Mouse (Mus musculus): ENCODE measurements around the gene Rbm47. TPM values are rescaled to one million over a fixed set of nuclear protein-coding genes. Genes with fewer than 3 reads are reported as not detected.

The Rbm47 gene
- polyA plus RNA-seq, 1 experiment from 2014 or later = 0.75 TPM

DNA sequence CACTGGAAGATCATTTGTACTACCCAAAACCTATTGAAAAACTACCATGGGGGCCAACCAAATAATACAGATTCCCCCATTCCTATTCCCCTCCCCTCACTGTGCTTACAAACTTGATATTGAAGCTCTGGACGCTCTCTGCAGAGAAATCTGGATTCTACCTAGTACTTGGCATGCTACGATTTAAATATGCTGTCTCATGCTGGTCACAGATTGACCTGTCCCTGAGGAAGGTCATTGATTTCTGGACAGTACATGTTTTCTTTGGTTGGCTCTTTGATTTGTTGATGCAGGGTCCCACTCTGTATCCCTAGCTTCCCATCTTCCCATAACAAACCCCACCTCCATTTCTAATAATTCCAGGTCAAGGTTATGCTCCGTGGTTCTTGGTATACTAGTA lies 88.4 kb downstream of the Rbm47 start:
- no peaks in the 10 kb centered on the region for H3K9me3 ChIP-seq (ENCODE audit: control insufficient read depth, low read length)
- no peak overlapping the region for H3K4me2 ChIP-seq (ENCODE audit: low read depth, severe bottlenecking)
- ATAC-seq (ENCODE audit: insufficient number of reproducible peaks, low FRiP score, low TSS enrichment, low read depth) (no peak), DNase-seq (ENCODE audit: low spot score) (no peak)
- H3K27me3 ChIP-seq (ENCODE audit: control insufficient read depth, insufficient read depth, low read length) = no peaks in the 10 kb centered on the region
- H3K36me3 ChIP-seq (ENCODE audit: control insufficient read depth, insufficient read depth, low read length) = no peaks in the 10 kb centered on the region; the same call in 1 of the 2 replicates
- no peak overlapping the region for H3K27ac ChIP-seq (replicated peaks; ENCODE audit: low read depth, low read length)
- 95% methylated on average over 3 of the region's 3 CpGs for WGBS
- H3K9ac ChIP-seq (ENCODE audit: low read length) = no peak overlapping the region
- no peaks in the 10 kb centered on the region for H3K4me1 ChIP-seq (ENCODE audit: control insufficient read depth, insufficient read depth, low read length)
- no peak overlapping the region for H3K4me3 ChIP-seq (ENCODE audit: low read depth, low read length)

DNA sequence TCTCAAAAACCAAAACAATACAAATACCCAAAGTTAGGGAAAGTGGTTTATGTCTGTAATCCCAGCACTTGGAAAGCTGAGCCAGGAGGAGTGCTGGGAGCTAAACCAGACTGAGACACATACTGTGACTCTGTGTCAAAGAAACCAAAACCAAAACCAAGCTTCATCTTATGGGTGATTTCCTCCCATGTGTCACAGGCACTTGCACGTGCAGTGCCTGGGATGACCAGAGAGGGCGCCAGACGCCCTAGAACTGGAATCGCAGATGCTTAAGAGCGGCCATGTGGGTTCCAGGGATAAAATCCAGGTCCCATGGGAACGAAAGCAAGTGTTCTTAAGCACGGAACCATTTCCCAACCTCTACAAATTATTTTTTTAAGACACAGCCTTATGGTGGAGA lies 89.6 kb downstream of the Rbm47 start:
- Histone ChIP-seq H3K9me3 (ENCODE audit: control insufficient read depth, low read length) (no peaks in the 10 kb centered on the region), H3K4me2 (ENCODE audit: low read depth, severe bottlenecking) (no peak overlapping the region), H3K27ac (replicated peaks; ENCODE audit: low read depth, low read length) (no peak overlapping the region), H3K4me3 (ENCODE audit: low read depth, low read length) (no peak overlapping the region), H3K4me1 (ENCODE audit: control insufficient read depth, insufficient read depth, low read length) (no peaks in the 10 kb centered on the region), H3K27me3 (ENCODE audit: control insufficient read depth, insufficient read depth, low read length) (no peaks in the 10 kb centered on the region), H3K9ac (ENCODE audit: low read length) (no peak overlapping the region), H3K36me3 (ENCODE audit: control insufficient read depth, insufficient read depth, low read length) (no peaks in the 10 kb centered on the region)
- WGBS = 41% methylated on average over 7 of the region's 7 CpGs
- ATAC-seq (ENCODE audit: insufficient number of reproducible peaks, low FRiP score, low TSS enrichment, low read depth) = no peak
- peak; percentile 75 for DNase-seq (ENCODE audit: low spot score)

DNA sequence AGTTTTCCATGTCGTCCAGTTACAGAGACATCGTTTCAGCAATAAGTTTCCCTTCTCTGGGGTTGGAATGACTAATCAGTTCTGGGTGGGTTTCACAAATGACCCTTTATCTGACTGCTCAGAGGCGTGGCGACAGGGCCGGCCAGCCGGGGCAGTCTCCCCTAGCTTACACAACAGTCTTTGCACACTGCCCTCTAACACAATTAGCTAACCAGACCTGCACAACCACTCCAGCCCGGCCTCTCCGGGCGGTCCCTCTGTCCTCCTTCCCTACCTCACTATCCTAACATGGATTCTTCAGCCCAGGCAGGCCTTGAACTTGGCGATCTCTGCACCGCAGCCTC lies 90.7 kb downstream of the Rbm47 start:
- no peaks in the 10 kb centered on the region for H3K9me3 ChIP-seq (ENCODE audit: control insufficient read depth, low read length)
- H3K4me1 ChIP-seq (ENCODE audit: control insufficient read depth, insufficient read depth, low read length) = no peaks in the 10 kb centered on the region
- no peak overlapping the region for H3K4me3 ChIP-seq (ENCODE audit: low read depth, low read length)
- H3K27me3 ChIP-seq (ENCODE audit: control insufficient read depth, insufficient read depth, low read length) = no peaks in the 10 kb centered on the region
- H3K9ac ChIP-seq (ENCODE audit: low read length) = no peak overlapping the region
- 76% methylated on average over 11 of the region's 11 CpGs for WGBS
- ATAC-seq (ENCODE audit: insufficient number of reproducible peaks, low FRiP score, low TSS enrichment, low read depth) (no peak), DNase-seq (ENCODE audit: low spot score) (no peak)
- H3K27ac ChIP-seq (replicated peaks; ENCODE audit: low read depth, low read length) = no peak overlapping the region
- H3K36me3 ChIP-seq (ENCODE audit: control insufficient read depth, insufficient read depth, low read length) = no peaks in the 10 kb centered on the region
- no peak overlapping the region for H3K4me2 ChIP-seq (ENCODE audit: low read depth, severe bottlenecking)

DNA sequence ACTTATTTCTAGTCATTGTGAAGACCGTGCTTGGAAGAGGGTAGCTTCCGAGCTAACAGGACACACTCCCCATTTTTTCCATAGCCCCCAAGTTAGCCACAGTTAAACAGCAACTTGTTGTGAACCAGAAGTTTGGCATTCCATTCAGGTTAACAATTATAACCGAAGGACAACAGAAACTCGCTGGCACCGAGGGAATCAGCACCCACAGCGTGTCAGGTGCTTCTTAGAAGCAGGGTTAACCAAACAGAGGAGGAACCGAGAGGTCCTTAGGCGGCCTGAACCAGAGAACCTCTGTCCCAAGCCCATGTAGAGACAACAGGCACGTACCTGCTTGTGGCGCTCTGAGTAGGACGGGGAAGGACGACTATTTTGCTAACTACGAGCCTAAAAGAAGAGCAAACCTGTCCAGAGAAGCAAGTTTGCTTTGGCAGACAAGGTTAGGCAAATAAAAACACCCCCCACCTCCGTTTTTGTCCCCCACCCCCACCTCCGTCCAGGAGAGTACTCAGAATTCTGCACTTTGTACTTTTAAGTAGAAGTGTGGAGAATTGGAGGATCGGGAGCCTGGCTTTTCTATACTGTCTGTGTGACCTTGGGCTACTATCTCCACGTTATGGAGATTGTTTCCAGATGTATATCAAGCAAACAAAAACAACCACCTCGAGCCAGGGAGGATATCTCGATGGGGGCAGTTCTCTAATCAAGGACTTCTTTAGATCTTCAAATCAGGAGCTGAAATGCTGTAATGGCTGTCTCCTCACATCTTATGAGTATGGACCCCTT lies 91.3 kb downstream of the Rbm47 start:
- H3K27me3 ChIP-seq (ENCODE audit: control insufficient read depth, insufficient read depth, low read length) = no peaks in the 10 kb centered on the region
- H3K4me3 ChIP-seq (ENCODE audit: low read depth, low read length) = no peak overlapping the region
- H3K9ac ChIP-seq (ENCODE audit: low read length) = no peak overlapping the region
- DNase-seq (ENCODE audit: low spot score) (no peak), ATAC-seq (ENCODE audit: insufficient number of reproducible peaks, low FRiP score, low TSS enrichment, low read depth) (no peak)
- H3K4me2 ChIP-seq (ENCODE audit: low read depth, severe bottlenecking) = no peak overlapping the region
- whole genome bisulfite sequencing = 66% methylated on average over 19 of the region's 19 CpGs
- H3K4me1 ChIP-seq (ENCODE audit: control insufficient read depth, insufficient read depth, low read length) = no peaks in the 10 kb centered on the region
- H3K9me3 ChIP-seq (ENCODE audit: control insufficient read depth, low read length) = no peaks in the 10 kb centered on the region
- no peak overlapping the region for H3K27ac ChIP-seq (replicated peaks; ENCODE audit: low read depth, low read length)
- no peaks in the 10 kb centered on the region for H3K36me3 ChIP-seq (ENCODE audit: control insufficient read depth, insufficient read depth, low read length)

DNA sequence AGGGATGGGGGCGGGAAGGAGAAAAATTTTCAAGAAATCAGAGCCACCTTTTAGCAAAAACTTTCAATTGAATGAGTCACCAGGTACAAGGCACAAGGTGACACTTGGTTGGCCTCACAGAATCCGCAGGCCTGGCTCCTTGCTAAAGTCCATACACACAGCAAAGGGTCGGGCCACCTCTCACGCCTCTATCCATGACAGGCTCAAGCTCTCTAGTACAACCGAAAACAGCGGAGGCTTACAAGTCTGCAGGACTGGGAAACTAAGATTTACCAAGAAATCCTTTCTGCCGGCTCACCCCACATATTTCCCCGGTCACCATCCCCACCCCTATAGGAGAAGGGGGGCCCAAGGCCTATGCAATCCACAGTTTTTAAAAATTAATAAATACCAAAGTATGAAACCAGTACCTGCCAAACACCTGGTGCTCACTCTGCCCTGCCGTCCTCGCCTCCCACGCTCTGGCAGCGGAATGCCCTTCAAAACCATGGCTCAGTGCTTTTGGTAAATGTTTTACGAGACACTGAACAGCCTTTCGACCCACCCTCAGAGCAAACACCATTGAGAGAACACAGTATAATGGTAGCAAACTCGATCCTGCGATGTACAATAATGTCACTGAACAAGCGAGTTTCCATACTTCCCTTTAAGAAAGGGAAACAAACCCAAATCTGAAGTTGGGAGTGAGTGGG lies 92.2 kb downstream of the Rbm47 start:
- ATAC-seq (ENCODE audit: insufficient number of reproducible peaks, low FRiP score, low TSS enrichment, low read depth) (no peak), DNase-seq (ENCODE audit: low spot score) (no peak)
- 88% methylated on average over 17 of the region's 17 CpGs for WGBS
- Histone ChIP-seq H3K4me3 (ENCODE audit: low read depth, low read length) (no peak overlapping the region), H3K36me3 (ENCODE audit: control insufficient read depth, insufficient read depth, low read length) (no peaks in the 10 kb centered on the region), H3K9ac (ENCODE audit: low read length) (no peak overlapping the region), H3K27ac (replicated peaks; ENCODE audit: low read depth, low read length) (no peak overlapping the region), H3K4me1 (ENCODE audit: control insufficient read depth, insufficient read depth, low read length) (no peaks in the 10 kb centered on the region), H3K27me3 (ENCODE audit: control insufficient read depth, insufficient read depth, low read length) (no peaks in the 10 kb centered on the region), H3K4me2 (ENCODE audit: low read depth, severe bottlenecking) (no peak overlapping the region), H3K9me3 (ENCODE audit: control insufficient read depth, low read length) (no peaks in the 10 kb centered on the region)

DNA sequence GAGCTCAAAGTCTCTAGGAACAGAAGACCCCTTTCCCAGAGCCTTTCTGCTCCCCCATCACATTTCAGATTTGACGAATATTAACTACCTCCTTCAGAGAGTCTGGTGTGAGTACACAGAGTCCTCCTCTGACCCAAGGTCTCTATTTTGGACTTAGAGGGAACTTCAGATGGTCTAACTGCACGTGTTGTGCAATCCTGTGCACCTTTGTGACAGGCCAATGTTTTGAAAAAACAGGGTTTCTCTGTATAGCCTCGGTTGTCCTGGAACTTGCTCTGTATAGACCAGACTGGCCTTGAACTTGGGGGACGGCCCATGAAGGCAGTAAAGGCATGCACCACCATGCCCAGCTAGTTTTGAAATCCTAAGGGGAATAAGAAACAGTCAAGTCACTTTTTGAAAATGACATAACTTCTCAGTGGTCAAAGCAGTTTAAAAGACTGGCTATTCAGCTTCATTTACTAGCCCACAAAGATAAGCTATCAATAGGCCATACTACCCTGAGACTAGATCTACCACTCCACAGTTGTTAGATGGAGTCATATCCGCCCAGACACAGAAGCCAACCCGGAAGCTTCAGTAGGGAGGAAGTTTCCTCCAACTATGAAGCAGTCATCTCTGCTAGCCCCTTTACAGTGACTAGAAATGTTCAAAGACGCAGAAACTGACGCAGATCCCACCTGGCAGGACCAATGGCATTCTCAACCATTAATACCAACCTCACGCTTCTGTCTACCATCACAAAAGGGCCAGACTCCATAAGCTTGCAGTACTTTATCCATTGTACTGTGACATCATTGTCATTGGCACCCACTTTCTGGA lies 93.3 kb downstream of the Rbm47 start:
- DNase-seq (ENCODE audit: low spot score) = no peak
- WGBS = 91% methylated on average over 9 of the region's 9 CpGs
- Histone ChIP-seq H3K9ac (ENCODE audit: low read length) (no peak overlapping the region), H3K27ac (replicated peaks; ENCODE audit: low read depth, low read length) (no peak overlapping the region), H3K36me3 (ENCODE audit: control insufficient read depth, insufficient read depth, low read length) (no peaks in the 10 kb centered on the region), H3K9me3 (ENCODE audit: control insufficient read depth, low read length) (no peaks in the 10 kb centered on the region), H3K4me2 (ENCODE audit: low read depth, severe bottlenecking) (no peak overlapping the region), H3K4me1 (ENCODE audit: control insufficient read depth, insufficient read depth, low read length) (no peaks in the 10 kb centered on the region), H3K4me3 (ENCODE audit: low read depth, low read length) (no peak overlapping the region), H3K27me3 (ENCODE audit: control insufficient read depth, insufficient read depth, low read length) (no peaks in the 10 kb centered on the region)
- no peak for ATAC-seq (ENCODE audit: insufficient number of reproducible peaks, low FRiP score, low TSS enrichment, low read depth)

DNA sequence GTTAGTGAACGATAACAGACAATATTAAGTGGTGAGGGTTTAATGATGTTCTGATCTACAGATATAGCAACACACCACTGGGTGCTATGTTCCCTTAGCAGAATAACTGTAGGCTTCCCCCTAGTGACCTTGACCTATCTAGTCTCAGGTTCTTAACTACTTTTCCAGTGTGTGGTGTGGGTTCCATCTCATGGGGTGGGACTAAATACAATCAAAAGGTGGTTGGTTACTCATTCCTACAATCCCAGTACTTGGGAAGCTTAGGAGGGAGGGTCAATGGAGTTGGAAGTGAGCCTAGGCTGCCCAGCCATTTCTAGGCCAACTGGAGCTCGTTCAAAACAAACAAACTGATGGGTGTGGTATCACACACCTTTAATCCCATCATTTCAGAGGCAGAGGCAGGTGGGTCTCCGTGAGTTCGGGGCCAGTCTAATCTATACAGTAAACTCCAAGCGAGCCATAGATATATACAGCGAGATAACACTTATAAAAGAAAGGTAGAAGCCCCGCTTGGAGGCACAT lies 94.4 kb downstream of the Rbm47 start:
- Histone ChIP-seq H3K27ac (replicated peaks; ENCODE audit: low read depth, low read length) (no peak overlapping the region), H3K36me3 (ENCODE audit: control insufficient read depth, insufficient read depth, low read length) (no peaks in the 10 kb centered on the region), H3K4me1 (ENCODE audit: control insufficient read depth, insufficient read depth, low read length) (no peaks in the 10 kb centered on the region), H3K4me3 (ENCODE audit: low read depth, low read length) (no peak overlapping the region), H3K27me3 (ENCODE audit: control insufficient read depth, insufficient read depth, low read length) (no peaks in the 10 kb centered on the region), H3K4me2 (ENCODE audit: low read depth, severe bottlenecking) (no peak overlapping the region), H3K9ac (ENCODE audit: low read length) (no peak overlapping the region), H3K9me3 (ENCODE audit: control insufficient read depth, low read length) (no peaks in the 10 kb centered on the region)
- no peak for ATAC-seq (ENCODE audit: insufficient number of reproducible peaks, low FRiP score, low TSS enrichment, low read depth)
- WGBS = 90% methylated on average over 7 of the region's 7 CpGs
- DNase-seq (ENCODE audit: low spot score) = no peak

DNA sequence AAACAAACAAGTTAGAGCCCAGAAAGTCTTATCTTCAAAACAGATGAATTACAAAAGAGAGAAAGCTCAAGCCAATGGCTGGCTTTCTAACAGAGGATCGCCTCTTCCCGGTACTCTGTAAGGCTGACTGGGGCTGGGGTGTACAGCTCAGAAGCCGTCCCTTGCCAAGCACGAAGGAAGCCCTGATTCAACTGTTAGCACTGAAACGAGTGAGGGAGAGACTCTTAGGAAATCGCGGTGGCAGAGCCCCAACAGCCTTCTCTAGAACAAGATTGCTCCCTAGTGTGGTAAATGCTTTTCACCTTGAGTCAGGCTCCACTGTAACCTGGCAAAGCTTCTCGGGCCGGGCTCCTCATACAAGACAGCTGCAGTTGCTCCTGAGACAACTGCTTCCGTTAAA lies 95.5 kb downstream of the Rbm47 start:
- no peak for ATAC-seq (ENCODE audit: insufficient number of reproducible peaks, low FRiP score, low TSS enrichment, low read depth)
- 43% methylated on average over 10 of the region's 10 CpGs for WGBS
- H3K4me1 ChIP-seq (ENCODE audit: control insufficient read depth, insufficient read depth, low read length) = no peaks in the 10 kb centered on the region
- no peaks in the 10 kb centered on the region for H3K9me3 ChIP-seq (ENCODE audit: control insufficient read depth, low read length)
- no peaks in the 10 kb centered on the region for H3K27me3 ChIP-seq (ENCODE audit: control insufficient read depth, insufficient read depth, low read length)
- H3K36me3 ChIP-seq (ENCODE audit: control insufficient read depth, insufficient read depth, low read length) = no peaks in the 10 kb centered on the region
- no peak overlapping the region for H3K9ac ChIP-seq (ENCODE audit: low read length)
- no peak overlapping the region for H3K27ac ChIP-seq (replicated peaks; ENCODE audit: low read depth, low read length)
- no peak for DNase-seq (ENCODE audit: low spot score)
- H3K4me3 ChIP-seq (ENCODE audit: low read depth, low read length) = no peak overlapping the region
- H3K4me2 ChIP-seq (ENCODE audit: low read depth, severe bottlenecking) = no peak overlapping the region

All from limb, embryonic 11.5 days (tissue).